Mouse (Mus musculus) MEL (cell line): ENCODE data around the gene Slc35c1. TPM values are rescaled to one million over a fixed set of nuclear protein-coding genes. Genes with fewer than 3 reads are reported as not detected.

Experiments
- DNase-seq: peaks from one replicate; pipeline ENCODE4 v3.0.0; 2011; ENCODE audit warnings: low read depth, low spot score
- H3K27ac ChIP-seq: 2 replicates; pipeline ENCODE4 v1.5.1; 2012; ENCODE audit warnings: low read depth, mild to moderate bottlenecking, control low read depth, low read length, moderate library complexity; ENCODE audit not compliant: control insufficient read depth
- H3K27me3 ChIP-seq, 2 experiments: fragments of 150-350 bp in 1 of 2; sonication (generic) in 1 of 2; 2 replicates each; pipeline ENCODE4 v1.6.1; 2012; ENCODE audit warnings: low read length in 2 of 2, mild to moderate bottlenecking in 2 of 2, improper control_type of control experiment in 1 of 2, moderate library complexity in 1 of 2; ENCODE audit not compliant: insufficient read depth in 2 of 2, control insufficient read depth in 1 of 2
- H3K36me3 ChIP-seq, 2 experiments: 2 replicates each; pipeline ENCODE4 v1.6.1; 2012 to 2014; ENCODE audit warnings: low read length in 2 of 2, improper control_type of control experiment in 1 of 2, inconsistent platforms in 1 of 2, mild to moderate bottlenecking in 1 of 2; ENCODE audit not compliant: insufficient read depth in 2 of 2, control insufficient read depth in 1 of 2
- H3K4me1 ChIP-seq, 2 experiments: fragments of 150-350 bp in 1 of 2; sonication (generic) in 1 of 2; 2 replicates each; pipeline ENCODE4 v1.6.1; 2012; ENCODE audit warnings: low read length in 2 of 2, improper control_type of control experiment in 1 of 2, mild to moderate bottlenecking in 1 of 2; ENCODE audit not compliant: insufficient read depth in 2 of 2, control insufficient read depth in 1 of 2
- H3K4me3 ChIP-seq, 2 experiments: fragments of 150-350 bp in 1 of 2; sonication (generic) in 1 of 2; 2 replicates each; pipeline ENCODE4 v1.5.1; 2012; ENCODE audit warnings: low read depth in 2 of 2, low read length in 2 of 2, mild to moderate bottlenecking in 2 of 2, moderate library complexity in 2 of 2, control low read depth in 1 of 2, improper control_type of control experiment in 1 of 2; ENCODE audit not compliant: control insufficient read depth in 1 of 2, insufficient read depth in 1 of 2
- H3K79me2 ChIP-seq: 2 replicates; pipeline ENCODE4 v1.6.1; 2012; ENCODE audit warnings: mild to moderate bottlenecking, low read length, moderate library complexity; ENCODE audit not compliant: control insufficient read depth, poor library complexity, insufficient read depth
- H3K9ac ChIP-seq: 2 replicates; pipeline ENCODE4 v1.6.1; 2012; ENCODE audit warnings: low read depth, mild to moderate bottlenecking, control low read depth, low read length, moderate library complexity; ENCODE audit not compliant: control insufficient read depth, poor library complexity, severe bottlenecking
- H3K9me3 ChIP-seq: fragments of 150-350 bp; sonication (generic); replicated peaks from 2 replicates; pipeline ENCODE4 v1.6.1; 2012; ENCODE audit warnings: mild to moderate bottlenecking, low read length, improper control_type of control experiment, moderate library complexity; ENCODE audit not compliant: insufficient read depth
- CHD1 ChIP-seq: IDR thresholded peaks from 2 replicates; pipeline ENCODE4 v1.6.1; 2012; ENCODE audit warnings: low read depth, mild to moderate bottlenecking, inconsistent platforms, low read length, improper control_type of control experiment
- CTCF ChIP-seq, 3 experiments: IDR thresholded peaks in 2 of 3; conservative IDR thresholded peaks in 1 of 3; 2 replicates each; pipeline ENCODE4 v1.5.1; 2011 to 2012; ENCODE audit warnings: low read length in 3 of 3, low read depth in 2 of 3, mild to moderate bottlenecking in 2 of 3, improper control_type of control experiment in 1 of 3, inconsistent platforms in 1 of 3, mixed read lengths in 1 of 3, moderate library complexity in 1 of 3; ENCODE audit not compliant: control insufficient read depth in 1 of 3, insufficient read depth in 1 of 3, poor library complexity in 1 of 3, severe bottlenecking in 1 of 3
- E2F4 ChIP-seq: IDR thresholded peaks from 2 replicates; pipeline ENCODE4 v1.6.1; 2011; ENCODE audit warnings: low read depth, low read length, improper control_type of control experiment, borderline replicate concordance
- ELF1 ChIP-seq: IDR thresholded peaks from 2 replicates; pipeline ENCODE4 v1.6.1; 2014; ENCODE audit warnings: low read depth, mild to moderate bottlenecking, inconsistent platforms, low read length, improper control_type of control experiment, moderate library complexity
- GABPA ChIP-seq: IDR thresholded peaks from 2 replicates; pipeline ENCODE4 v1.6.1; 2012; ENCODE audit warnings: low read depth, mild to moderate bottlenecking, inconsistent platforms, low read length, improper control_type of control experiment, moderate library complexity
- GATA1 ChIP-seq: IDR thresholded peaks from 2 replicates; pipeline ENCODE4 v1.6.1; 2011; ENCODE audit warnings: low read depth, low read length, improper control_type of control experiment
- JUND ChIP-seq: IDR thresholded peaks from 2 replicates; pipeline ENCODE4 v1.6.1; 2011; ENCODE audit warnings: low read depth, mild to moderate bottlenecking, improper control_type of control experiment, low read length
- KAT2A ChIP-seq: conservative IDR thresholded peaks from 2 replicates; pipeline ENCODE4 v1.6.1; 2012; ENCODE audit warnings: low read depth, low read length, improper control_type of control experiment, inconsistent platforms
- MAFK ChIP-seq: IDR thresholded peaks from 2 replicates; pipeline ENCODE4 v1.6.1; 2011; ENCODE audit warnings: low read depth, mild to moderate bottlenecking, low read length, improper control_type of control experiment, borderline replicate concordance
- MXI1 ChIP-seq: IDR thresholded peaks from 2 replicates; pipeline ENCODE4 v1.6.1; 2011; ENCODE audit warnings: mild to moderate bottlenecking, low read depth, low read length, improper control_type of control experiment
- MYB ChIP-seq: IDR thresholded peaks from 2 replicates; pipeline ENCODE4 v1.6.1; 2011; ENCODE audit warnings: mild to moderate bottlenecking, low read depth, low read length, improper control_type of control experiment
- MYC ChIP-seq: IDR thresholded peaks from 2 replicates; pipeline ENCODE4 v1.6.1; 2011; ENCODE audit warnings: low read depth, mild to moderate bottlenecking, low read length, improper control_type of control experiment, moderate library complexity
- NELFE ChIP-seq: IDR thresholded peaks from 2 replicates; pipeline ENCODE4 v1.6.1; 2011; ENCODE audit warnings: low read depth, low read length, improper control_type of control experiment
- NRF1 ChIP-seq: IDR thresholded peaks from 2 replicates; pipeline ENCODE4 v1.6.1; 2014; ENCODE audit warnings: low read depth, mild to moderate bottlenecking, inconsistent platforms, low read length, improper control_type of control experiment, moderate library complexity; ENCODE audit not compliant: poor library complexity, insufficient read depth, severe bottlenecking
- POLR2AphosphoS5 ChIP-seq: IDR thresholded peaks from 2 replicates; pipeline ENCODE4 v1.6.1; 2012; ENCODE audit warnings: low read depth, borderline replicate concordance, mild to moderate bottlenecking, inconsistent platforms, low read length, moderate library complexity, mixed read lengths
- RCOR1 ChIP-seq: IDR thresholded peaks from 2 replicates; pipeline ENCODE4 v1.6.1; 2012; ENCODE audit warnings: low read depth, mild to moderate bottlenecking, inconsistent platforms, low read length, improper control_type of control experiment
- SIN3A ChIP-seq: IDR thresholded peaks from 2 replicates; pipeline ENCODE4 v1.6.1; 2012; ENCODE audit warnings: low read length, improper control_type of control experiment, inconsistent platforms
- TAL1 ChIP-seq: IDR thresholded peaks from 2 replicates; pipeline ENCODE4 v1.6.1; 2012; ENCODE audit warnings: mild to moderate bottlenecking, inconsistent platforms, low read length, moderate library complexity, mixed read lengths
- ZC3H11A ChIP-seq: IDR thresholded peaks from 2 replicates; pipeline ENCODE4 v1.6.1; 2012; ENCODE audit warnings: low read depth, mild to moderate bottlenecking, inconsistent platforms, low read length, improper control_type of control experiment
- ZKSCAN1 ChIP-seq: IDR thresholded peaks from 2 replicates; pipeline ENCODE4 v1.6.1; 2012; ENCODE audit warnings: low read depth, mild to moderate bottlenecking, inconsistent platforms, low read length, improper control_type of control experiment, moderate library complexity
- ZMIZ1 ChIP-seq: IDR thresholded peaks from 2 replicates; pipeline ENCODE4 v1.6.1; 2012; ENCODE audit warnings: low read depth, mild to moderate bottlenecking, inconsistent platforms, low read length, improper control_type of control experiment, moderate library complexity
- ZNF384 ChIP-seq: IDR thresholded peaks from 2 replicates; pipeline ENCODE4 v1.6.1; 2012; ENCODE audit warnings: low read depth, mild to moderate bottlenecking, inconsistent platforms, low read length, improper control_type of control experiment
- polyA plus RNA-seq, 2 experiments: library from polyadenylated mRNA; stranded (reverse) in 1 of 2; unstranded in 1 of 2; fragments of >175 nt in 1 of 2; fragments of >200 nt in 1 of 2; gene quantifications; 2 replicates each; pipeline versions ENCODE4 v1.2.1 to v1.2.4; 2012; ENCODE audit warnings: low replicate concordance in 2 of 2, low read depth in 1 of 2; ENCODE audit not compliant: insufficient read length in 2 of 2, insufficient read depth in 1 of 2, missing spikeins in 1 of 2
- total RNA-seq: library from RNA; depleted of rRNA; stranded (reverse); fragments of 300-350 nt; gene quantifications from 2 replicates; pipeline ENCODE4 v1.2.3, GENCODE M21; 2012

Slc35c1 gene
- total and polyA plus RNA-seq, 3 experiments: 16.8 to 64.5 TPM; not detected in 1

GRCm38 (mm10) chr2:92421723-92422387 is 38.5 kb downstream of the Slc35c1 start:
- Histone ChIP-seq H3K27me3 (no peaks in the 10 kb centered on the region), H3K4me1 (no peaks in the 10 kb centered on the region), H3K27ac (no peak overlapping the region)
- DNase-seq: no peak
- TF ChIP-seq ZKSCAN1 (no peak), KAT2A (no peak), MAFK (no peak), RCOR1 (no peak), ZMIZ1 (no peak), CTCF (IDR thresholded peaks at IDR 0.05 in 2 of 3, conservative IDR thresholded peaks at IDR 0.05 in 1 of 3; ENCODE audit: control insufficient read depth in 1 of 3, insufficient read depth in 1 of 3, low read depth in 2 of 3, low read length in 3 of 3, poor library complexity in 1 of 3, severe bottlenecking in 1 of 3) (no peak), MXI1 (no peak), NELFE (no peak), GATA1 (no peak), MYB (no peak), SIN3A (no peak), CHD1 (no peak), TAL1 (no peak), ZNF384 (no peak), ZC3H11A (no peak), MYC (no peak), JUND (no peak), GABPA (no peak), POLR2AphosphoS5 (no peak)
- TF ChIP-seq, all 39 proteins: peak for 0
- no peaks in the 10 kb centered on the region for H3K9me3 ChIP-seq
- H3K79me2 ChIP-seq: 0 out of 2 replicates have a peak, but pooled peaks cover 2% of the 10 kb centered on the region
- peaks cover 0 to 33% of the 10 kb centered on the region in 2 experiments; a peak in 2 of 4 replicates for H3K36me3 ChIP-seq
- H3K4me3 ChIP-seq: no peak overlapping the region
- no peak overlapping the region for H3K9ac ChIP-seq

GRCm38 (mm10) chr2:92411705-92412104 is 48.6 kb downstream of the Slc35c1 start:
- no peaks in the 10 kb centered on the region for H3K4me1 ChIP-seq

More at GRCm38 (mm10) chr2:92411705-92412104, 48.6 kb downstream of the Slc35c1 start:
- peaks cover 0 to 50% of the 10 kb centered on the region in 2 experiments; a peak in 2 of 4 replicates for H3K36me3 ChIP-seq
- DNase-seq: no peak
- H3K9ac ChIP-seq: no peak overlapping the region
- no peak overlapping the region for H3K27ac ChIP-seq
- no peaks in the 10 kb centered on the region for H3K79me2 ChIP-seq
- H3K4me3 ChIP-seq: no peak overlapping the region
- no peak for TF ChIP-seq NRF1
- TF ChIP-seq ZMIZ1: no peak
- TF ChIP-seq E2F4: no peak
- no peak for TF ChIP-seq MYB
- no peak for TF ChIP-seq KAT2A
- TF ChIP-seq ZC3H11A: no peak
- TF ChIP-seq ELF1: no peak
- TF ChIP-seq POLR2AphosphoS5: no peak
- TF ChIP-seq, all 39 proteins: peak for 0
- H3K27me3 ChIP-seq: no peaks in the 10 kb centered on the region
- no peaks in the 10 kb centered on the region for H3K9me3 ChIP-seq
